Mouse (Mus musculus) neural tube, embryonic 15.5 days (tissue): ENCODE results near the gene Gpr83. TPM values are rescaled to one million over a fixed set of nuclear protein-coding genes. Genes with fewer than 3 reads are reported as not detected.

Source experiments
- ATAC-seq: fragments of 200-750 bp; cut with Nextera tagmentation; 2 replicates; pipeline ENCODE4 v1.8.0; 2017; ENCODE audit warnings: mild to moderate bottlenecking, moderate TSS enrichment, moderate library complexity; ENCODE audit not compliant: low FRiP score
- H3K27ac ChIP-seq: fragments of 300-500 bp; sonication (generic); replicated peaks from 2 replicates; pipeline ENCODE4 v1.5.1; 2015; ENCODE audit warnings: mild to moderate bottlenecking, inconsistent platforms
- H3K27me3 ChIP-seq: fragments of 300-500 bp; sonication (generic); replicated peaks from 2 replicates; pipeline ENCODE4 v1.6.1; 2015; ENCODE audit warnings: inconsistent platforms
- H3K36me3 ChIP-seq: fragments of 300-500 bp; sonication (generic); 2 replicates; pipeline ENCODE4 v1.6.1; 2015; ENCODE audit warnings: inconsistent platforms
- H3K4me1 ChIP-seq: fragments of 300-500 bp; sonication (generic); 2 replicates; pipeline ENCODE4 v1.6.1; 2015; ENCODE audit warnings: inconsistent platforms
- H3K4me2 ChIP-seq: fragments of 300-500 bp; sonication (generic); 2 replicates; pipeline ENCODE4 v1.6.1; 2015; ENCODE audit warnings: inconsistent platforms, mild to moderate bottlenecking, moderate library complexity
- H3K4me3 ChIP-seq: fragments of 300-500 bp; sonication (generic); replicated peaks from 2 replicates; pipeline ENCODE4 v1.5.1; 2015; ENCODE audit warnings: mild to moderate bottlenecking, inconsistent platforms
- H3K9ac ChIP-seq: fragments of 300-500 bp; sonication (generic); replicated peaks from 2 replicates; pipeline ENCODE4 v1.6.1; 2015; ENCODE audit warnings: mild to moderate bottlenecking, inconsistent platforms
- H3K9me3 ChIP-seq: fragments of 300-500 bp; sonication (generic); replicated peaks from 2 replicates; pipeline ENCODE4 v1.6.1; 2016; ENCODE audit warnings: inconsistent platforms
- WGBS: fragments of 180-500 bp; shearing (Covaris S2); methylation state at CpG from one replicate; pipeline ENCODE4 v1.1.7; 2015; ENCODE audit warnings: mixed read lengths; 5-methylcytosine and 5-hydroxymethylcytosine counted together
- polyA plus RNA-seq: library from polyadenylated mRNA; unstranded; fragments of >200 nt; fragmentation: Nextera tagmentation; extraction: Ambion mirVana; gene quantifications from 2 replicates; pipeline ENCODE4 v1.2.1, GENCODE M21; 2015

Gene Gpr83
- polyA plus RNA-seq, 1 experiment from 2014 or later = 1.1 TPM

DNA sequence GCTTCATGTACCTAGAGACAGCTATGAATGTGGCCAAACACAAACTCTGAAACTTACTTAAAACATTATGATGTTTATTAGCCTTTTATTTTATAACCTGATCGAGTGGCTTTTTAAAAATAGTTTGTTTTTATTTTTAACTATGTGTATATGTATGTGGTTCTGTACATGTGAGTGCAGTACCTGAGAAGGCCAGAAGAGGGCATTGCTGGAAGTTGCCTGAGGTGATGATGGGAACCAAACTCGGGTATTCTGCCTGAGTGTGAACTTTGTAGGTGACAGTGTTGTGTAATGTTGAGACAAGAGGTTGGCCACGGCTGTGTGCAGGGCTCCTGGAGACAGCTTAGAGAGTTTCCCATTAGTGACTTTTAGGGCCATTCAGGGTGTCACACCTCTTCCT, 34.6 kb downstream of the Gpr83 start:
- H3K9me3 ChIP-seq = no peaks in the 10 kb centered on the region
- no peaks in the 10 kb centered on the region for H3K36me3 ChIP-seq
- peak overlapping the region; percentile 41; the same call in 1 of the 2 replicates for H3K27ac ChIP-seq
- no peak overlapping the region for H3K4me2 ChIP-seq
- no peak for ATAC-seq
- H3K27me3 ChIP-seq = no peaks in the 10 kb centered on the region
- H3K9ac ChIP-seq = no peak overlapping the region
- H3K4me1 ChIP-seq = peaks cover 15% of the 10 kb centered on the region
- H3K4me3 ChIP-seq = no peak overlapping the region
- WGBS = 90% methylated on average over 3 of the region's 3 CpGs

DNA sequence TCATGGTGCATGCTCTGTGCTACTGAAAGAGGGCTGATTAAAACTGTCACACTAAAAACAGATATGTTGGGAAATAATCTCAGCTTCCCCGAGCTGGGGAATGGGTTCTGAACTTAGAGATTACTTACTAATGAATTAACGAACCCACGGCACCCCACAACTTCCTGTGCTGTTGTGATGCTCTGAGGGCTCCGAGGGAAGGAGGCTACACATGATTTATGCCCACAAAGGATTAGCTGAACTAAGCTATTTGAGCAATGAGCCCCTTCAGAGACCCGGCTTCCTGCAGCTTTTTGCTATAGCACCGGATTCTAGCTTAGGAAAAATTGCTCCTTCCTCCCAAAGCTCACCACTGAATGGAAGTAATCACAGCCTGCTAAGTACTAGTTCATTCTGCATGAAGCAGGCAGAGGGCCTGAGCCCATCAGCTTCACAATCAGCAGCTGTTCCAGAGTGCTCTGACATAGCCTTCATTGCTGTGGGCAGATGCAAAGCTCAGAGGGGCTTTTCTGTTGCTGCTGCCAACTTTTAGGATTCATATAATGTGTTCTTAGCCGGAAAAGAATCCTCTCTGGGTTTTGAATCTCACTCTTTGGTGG, 35.3 kb downstream of the Gpr83 start:
- Histone ChIP-seq H3K27me3 (no peaks in the 10 kb centered on the region), H3K36me3 (no peaks in the 10 kb centered on the region), H3K4me2 (no peak overlapping the region), H3K4me1 (peaks cover 15% of the 10 kb centered on the region), H3K9ac (no peak overlapping the region), H3K4me3 (no peak overlapping the region), H3K27ac (peak overlapping the region; percentile 41), H3K9me3 (no peaks in the 10 kb centered on the region)
- 53% methylated on average over 7 of the region's 7 CpGs for WGBS
- ATAC-seq = peak; percentile 72

DNA sequence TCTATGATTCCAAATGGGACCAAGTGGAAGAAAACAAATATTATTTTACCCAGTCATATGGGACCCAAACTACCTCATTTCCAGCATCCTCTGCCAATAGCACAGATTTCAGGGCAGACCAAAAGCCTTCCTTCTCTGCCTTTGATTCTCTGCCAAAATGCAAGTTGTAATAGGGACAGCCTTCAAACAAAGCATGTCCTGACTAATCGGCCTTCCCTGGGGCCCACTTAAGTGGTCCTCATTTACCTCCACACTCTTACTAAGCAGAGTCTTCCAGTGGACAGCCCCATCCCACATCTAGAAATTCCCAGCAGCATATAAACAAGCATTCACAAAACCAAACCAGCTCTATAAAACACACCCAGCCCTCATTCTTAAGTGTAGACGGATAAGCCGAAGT, 37.1 kb downstream of the Gpr83 start:
- no peak overlapping the region for H3K4me3 ChIP-seq
- 69% methylated on average over 3 of the region's 3 CpGs for WGBS
- no peak overlapping the region for H3K27ac ChIP-seq
- no peak for ATAC-seq
- peaks cover 15% of the 10 kb centered on the region for H3K4me1 ChIP-seq
- no peaks in the 10 kb centered on the region for H3K36me3 ChIP-seq
- H3K27me3 ChIP-seq = no peaks in the 10 kb centered on the region
- no peak overlapping the region for H3K9ac ChIP-seq
- H3K4me2 ChIP-seq = no peak overlapping the region
- no peaks in the 10 kb centered on the region for H3K9me3 ChIP-seq

DNA sequence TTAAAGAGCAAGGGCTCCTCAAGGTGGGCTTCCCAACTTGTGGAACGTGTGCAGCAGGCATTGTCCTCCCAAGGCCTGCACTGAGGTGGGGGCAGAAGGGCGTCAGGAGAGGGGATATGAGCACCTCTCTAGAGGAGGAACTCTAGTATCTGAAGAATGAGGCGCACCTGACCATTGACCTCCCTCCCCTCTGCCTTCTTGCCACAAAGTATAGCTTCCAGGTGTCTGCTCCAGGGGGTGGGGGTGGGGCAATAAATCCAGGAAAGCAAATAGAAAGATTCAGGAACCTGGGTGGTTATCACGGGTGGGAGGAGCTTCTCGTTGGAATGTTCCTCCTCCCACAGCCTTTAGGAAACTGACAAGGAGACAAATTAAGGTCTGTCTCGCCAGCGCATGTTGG, 41.7 kb downstream of the Gpr83 start:
- WGBS = 85% methylated on average over 7 of the region's 7 CpGs
- Histone ChIP-seq H3K9me3 (no peaks in the 10 kb centered on the region), H3K4me2 (no peak overlapping the region), H3K4me1 (peaks cover 13% of the 10 kb centered on the region), H3K4me3 (no peak overlapping the region), H3K9ac (no peak overlapping the region), H3K27me3 (0 out of 2 replicates have a peak, but pooled peaks cover 2% of the 10 kb centered on the region), H3K27ac (no peak overlapping the region), H3K36me3 (no peaks in the 10 kb centered on the region)
- no peak for ATAC-seq

DNA sequence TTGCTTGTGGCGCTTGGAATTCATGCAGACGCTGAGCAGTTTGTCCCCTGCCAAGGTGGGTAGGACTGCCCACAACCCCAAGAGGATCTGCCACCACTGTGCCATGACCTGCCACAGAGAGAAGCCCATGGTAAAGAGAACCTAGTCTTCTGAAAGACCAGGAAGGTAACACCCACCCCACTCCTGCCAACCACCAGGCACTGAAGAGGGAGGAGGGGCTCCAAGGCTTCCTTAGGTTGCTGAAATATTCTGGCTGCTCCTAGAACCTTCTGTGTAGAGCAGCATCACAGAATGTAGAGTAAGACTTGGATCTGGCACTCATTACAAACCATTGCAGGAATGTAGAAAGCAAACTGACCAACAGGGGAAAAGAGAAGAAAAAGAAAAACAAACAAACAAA, 42.4 kb downstream of the Gpr83 start:
- Histone ChIP-seq H3K9ac (no peak overlapping the region), H3K9me3 (no peaks in the 10 kb centered on the region), H3K4me2 (no peak overlapping the region), H3K27ac (no peak overlapping the region), H3K4me3 (no peak overlapping the region), H3K4me1 (peaks cover 6% of the 10 kb centered on the region; the same call in 1 of the 2 replicates), H3K27me3 (0 out of 2 replicates have a peak, but pooled peaks cover 3% of the 10 kb centered on the region), H3K36me3 (no peaks in the 10 kb centered on the region)
- 94% methylated on average over 2 of the region's 2 CpGs for WGBS
- ATAC-seq = no peak

DNA sequence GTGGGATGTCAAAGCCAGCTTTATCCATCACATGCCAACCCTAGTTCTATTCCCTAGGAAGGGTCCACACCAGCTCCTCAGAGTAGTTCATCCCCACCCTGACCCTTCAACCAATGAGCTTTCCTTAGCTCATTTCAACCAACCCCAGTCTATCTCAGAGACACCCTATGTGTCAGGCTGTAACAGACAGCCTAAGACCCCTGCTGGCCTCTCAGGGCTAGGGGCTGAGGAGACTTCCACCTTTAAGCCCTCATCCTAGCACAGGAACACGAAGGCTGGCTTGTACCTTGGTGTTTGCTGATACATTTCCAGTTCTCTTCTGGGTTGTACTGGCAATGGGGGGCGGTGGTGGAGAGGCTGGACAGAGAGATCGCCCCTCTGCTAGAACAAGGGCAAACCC, 43.0 kb downstream of the Gpr83 start:
- Histone ChIP-seq H3K27me3 (0 out of 2 replicates have a peak, but pooled peaks cover 3% of the 10 kb centered on the region), H3K4me3 (no peak overlapping the region), H3K4me2 (no peak overlapping the region), H3K9ac (no peak overlapping the region), H3K4me1 (peaks cover 6% of the 10 kb centered on the region; the same call in 1 of the 2 replicates), H3K36me3 (no peaks in the 10 kb centered on the region), H3K9me3 (no peaks in the 10 kb centered on the region), H3K27ac (no peak overlapping the region)
- WGBS = 87% methylated on average over 3 of the region's 3 CpGs
- ATAC-seq = no peak

DNA sequence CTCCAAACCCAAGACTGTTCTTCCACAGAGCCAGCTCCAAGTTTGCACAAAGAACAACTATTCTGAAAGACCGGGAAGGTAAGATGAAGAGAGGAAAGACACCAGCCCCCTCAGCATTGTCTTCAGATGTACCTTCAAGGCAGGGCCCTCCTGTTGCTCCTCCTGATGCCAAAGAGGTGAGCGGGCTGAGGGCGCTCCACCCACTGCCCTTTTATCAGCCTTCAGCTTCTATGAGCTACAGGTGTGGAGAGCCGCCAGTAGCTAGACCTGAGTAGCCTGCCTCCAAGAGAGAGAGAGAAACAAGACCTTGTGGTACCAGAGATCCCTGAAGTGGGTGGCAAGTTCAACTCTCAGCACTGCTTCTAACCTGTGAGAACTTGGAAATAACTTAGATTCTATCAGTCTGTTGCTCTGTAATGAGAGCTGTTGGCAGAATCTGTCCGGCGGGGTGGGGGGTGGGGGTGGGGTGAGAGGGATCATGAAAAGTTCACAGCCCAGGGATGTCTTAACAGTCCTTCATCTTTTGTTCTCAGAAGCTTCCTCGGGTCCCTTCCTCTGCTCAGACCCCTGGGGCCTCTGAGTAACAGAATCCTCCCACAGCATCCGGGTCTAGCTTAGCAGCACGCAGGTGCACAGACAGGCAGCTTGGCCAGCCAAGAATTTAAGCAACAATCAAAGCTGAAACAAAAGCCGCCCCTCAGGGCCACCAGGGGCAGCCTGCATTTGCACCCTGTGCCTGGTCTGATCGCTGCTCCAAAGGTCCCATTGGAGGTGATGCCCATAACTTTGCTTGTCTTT, 43.8 kb downstream of the Gpr83 start, which contains the start of gene Izumo1r:
Gene Izumo1r, minus strand, starts transcription at position 369 of the 798 bp plus-strand sequence.
- no peak within 1 kb of the TSS for H3K4me2 ChIP-seq
- no peak within 1 kb of the TSS for H3K9ac ChIP-seq
- H3K9me3 ChIP-seq = no peaks in the 10 kb centered on the region
- H3K4me1 ChIP-seq = peaks cover 6% of the 10 kb centered on the region; the same call in 1 of the 2 replicates
- no peak within 1 kb of the TSS for H3K4me3 ChIP-seq
- ATAC-seq = no peak
- WGBS = 34% methylated on average over 11 of the region's 11 CpGs
- H3K27me3 ChIP-seq = 0 out of 2 replicates have a peak, but pooled peaks cover 3% of the 10 kb centered on the region
- H3K27ac ChIP-seq = no peak within 1 kb of the TSS
- no peaks in the 10 kb centered on the region for H3K36me3 ChIP-seq

DNA sequence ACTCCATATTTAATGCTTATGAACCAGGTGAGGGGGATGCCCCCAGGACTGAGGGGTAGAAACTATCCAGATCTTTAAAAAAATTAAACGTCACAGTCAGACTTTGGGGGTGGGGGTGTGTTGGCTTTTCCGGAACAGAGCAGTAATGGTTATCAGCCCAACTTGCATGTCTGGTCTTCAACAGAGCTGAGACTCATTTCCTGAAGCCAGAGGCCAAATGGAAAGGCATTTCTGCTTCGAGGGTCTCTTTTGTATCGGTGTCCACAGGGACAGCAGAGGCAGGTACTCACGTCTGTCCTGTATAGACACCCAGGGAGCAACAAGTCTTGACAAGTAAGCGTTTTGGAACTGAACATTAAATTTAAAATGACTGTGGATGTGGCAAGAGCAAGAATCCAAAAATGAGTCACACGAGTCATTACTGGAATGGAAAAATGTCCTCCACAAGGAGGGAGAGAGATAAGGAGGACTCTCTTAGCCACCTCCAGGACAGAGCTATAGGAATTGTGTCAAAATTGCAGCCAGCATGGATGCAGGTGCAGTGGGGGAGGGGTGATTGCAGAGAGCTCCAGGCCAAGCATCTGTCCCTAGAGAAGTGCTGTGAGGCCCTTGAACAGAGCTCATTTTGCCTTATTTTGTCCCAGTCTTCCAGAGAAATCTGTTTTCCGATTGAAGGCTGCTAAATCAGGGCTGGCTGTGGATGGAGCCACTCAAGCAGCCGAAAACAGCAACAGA, 44.9 kb downstream of the Gpr83 start:
- Histone ChIP-seq H3K9me3 (no peaks in the 10 kb centered on the region), H3K36me3 (no peaks in the 10 kb centered on the region), H3K27ac (no peak overlapping the region), H3K9ac (no peak overlapping the region), H3K4me2 (no peak overlapping the region), H3K4me3 (no peak overlapping the region), H3K27me3 (0 out of 2 replicates have a peak, but pooled peaks cover 3% of the 10 kb centered on the region), H3K4me1 (peaks cover 6% of the 10 kb centered on the region; the same call in 1 of the 2 replicates)
- ATAC-seq = no peak
- 48% methylated on average over 9 of the region's 9 CpGs for WGBS

DNA sequence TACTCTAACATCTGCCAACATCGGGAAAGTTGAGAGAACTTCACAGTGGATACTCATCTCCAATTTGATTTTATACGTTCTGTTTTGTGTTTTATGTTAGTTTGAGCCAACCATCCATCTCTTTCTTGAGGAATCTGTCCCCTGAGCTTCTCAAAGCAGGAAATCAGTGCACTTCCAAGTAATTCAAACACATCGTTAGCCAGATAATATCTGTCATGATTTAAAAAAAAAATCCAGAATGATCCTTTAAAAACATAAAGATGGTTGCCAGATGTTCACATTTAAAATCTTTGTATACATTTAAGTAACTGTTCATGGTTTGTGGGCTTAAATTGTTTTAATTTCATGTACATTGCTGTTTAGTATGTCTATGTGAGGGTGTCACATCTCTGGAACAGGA, 45.9 kb downstream of the Gpr83 start:
- H3K4me3 ChIP-seq = no peak overlapping the region
- H3K27ac ChIP-seq = no peak overlapping the region
- no peak for ATAC-seq
- no peak overlapping the region for H3K9ac ChIP-seq
- H3K27me3 ChIP-seq = 0 out of 2 replicates have a peak, but pooled peaks cover 3% of the 10 kb centered on the region
- 73% methylated on average over 3 of the region's 3 CpGs for WGBS
- H3K9me3 ChIP-seq = no peaks in the 10 kb centered on the region
- H3K4me1 ChIP-seq = peaks cover 9% of the 10 kb centered on the region; the same call in 1 of the 2 replicates
- H3K36me3 ChIP-seq = no peaks in the 10 kb centered on the region
- H3K4me2 ChIP-seq = no peak overlapping the region

DNA sequence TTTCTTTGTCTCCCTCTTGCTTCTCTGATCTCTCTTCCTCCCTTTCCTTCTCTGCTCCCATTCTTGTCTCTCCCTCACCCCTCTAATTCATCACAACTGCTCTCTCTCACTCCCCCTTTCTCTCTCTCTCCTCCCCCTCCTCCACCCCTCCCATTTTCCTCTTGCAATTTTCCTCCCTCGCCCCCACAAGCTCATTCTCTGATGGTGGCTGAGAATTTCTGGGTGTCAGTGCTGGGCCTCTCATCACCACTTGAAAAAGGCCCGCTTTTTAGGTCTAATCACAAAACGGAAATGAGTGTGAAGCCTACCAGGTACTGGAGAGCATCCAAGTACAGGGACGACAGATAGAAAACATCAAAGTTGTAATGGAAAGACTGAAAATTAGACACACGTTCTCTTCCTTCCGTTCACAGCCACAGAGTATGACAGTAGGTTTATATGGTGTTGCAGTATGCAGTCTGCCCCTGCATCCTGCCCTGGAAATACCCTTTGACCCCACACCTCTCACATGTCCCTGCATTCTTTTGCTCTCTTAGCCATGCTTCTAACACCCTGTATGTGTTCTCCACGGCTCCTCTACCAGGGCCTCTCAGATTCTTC, 47.9 kb downstream of the Gpr83 start:
- Histone ChIP-seq H3K27me3 (0 out of 2 replicates have a peak, but pooled peaks cover 3% of the 10 kb centered on the region), H3K36me3 (no peaks in the 10 kb centered on the region), H3K27ac (no peak overlapping the region), H3K9me3 (no peaks in the 10 kb centered on the region), H3K4me2 (no peak overlapping the region), H3K4me3 (no peak overlapping the region), H3K9ac (no peak overlapping the region), H3K4me1 (peaks cover 9% of the 10 kb centered on the region; the same call in 1 of the 2 replicates)
- ATAC-seq = no peak
- 74% methylated on average over 7 of the region's 7 CpGs for WGBS

DNA sequence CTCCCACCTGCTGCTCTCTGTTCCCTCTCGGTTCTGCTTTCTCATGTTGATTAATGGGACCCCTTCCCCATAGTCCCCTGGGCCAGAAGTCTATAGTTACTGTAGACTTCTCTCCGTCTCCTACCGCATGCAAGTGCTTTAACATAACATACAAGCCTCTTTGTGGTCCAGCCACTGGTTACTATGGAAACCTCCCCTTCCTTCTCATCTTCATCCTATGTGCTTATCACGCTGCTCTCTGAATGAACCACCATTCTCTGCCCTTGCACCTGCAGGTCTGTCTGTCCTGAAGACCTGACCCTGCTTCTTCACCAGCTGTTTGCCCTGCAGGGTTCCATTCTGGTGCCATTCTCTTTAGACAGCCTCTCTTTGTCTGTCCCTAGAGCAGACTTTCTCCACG, 50.0 kb downstream of the Gpr83 start:
- no peak overlapping the region for H3K4me3 ChIP-seq
- no peak overlapping the region for H3K27ac ChIP-seq
- H3K9me3 ChIP-seq = no peaks in the 10 kb centered on the region
- 14% methylated on average over 5 of the region's 5 CpGs for WGBS
- peak; percentile 55; the same call in 1 of the 2 replicates for ATAC-seq
- H3K9ac ChIP-seq = no peak overlapping the region
- no peaks in the 10 kb centered on the region for H3K36me3 ChIP-seq
- H3K4me2 ChIP-seq = no peak overlapping the region
- peaks cover 7% of the 10 kb centered on the region; the same call in 1 of the 2 replicates for H3K4me1 ChIP-seq
- 0 out of 2 replicates have a peak, but pooled peaks cover 3% of the 10 kb centered on the region for H3K27me3 ChIP-seq
